Mouse (Mus musculus) ES-E14 (cell line): ENCODE results near the gene Chrne.

Experiments used
- CHD2 ChIP-seq: IDR thresholded peaks from 2 replicates; pipeline ENCODE4 v1.6.1; 2014; ENCODE audit warnings: mild to moderate bottlenecking, low read depth, low read length, inconsistent platforms
- HCFC1 ChIP-seq: IDR thresholded peaks from 2 replicates; pipeline ENCODE4 v1.6.1; 2012; ENCODE audit warnings: low read length, inconsistent platforms, borderline replicate concordance; ENCODE audit not compliant: insufficient read depth
- MAFK ChIP-seq: IDR thresholded peaks from 2 replicates; pipeline ENCODE4 v1.6.1; 2014; ENCODE audit warnings: mild to moderate bottlenecking, low read depth, low read length, inconsistent platforms; ENCODE audit not compliant: insufficient read depth
- ZNF384 ChIP-seq: IDR thresholded peaks from 2 replicates; pipeline ENCODE4 v1.6.1; 2012; ENCODE audit warnings: low read depth, low read length, inconsistent platforms

DNA sequence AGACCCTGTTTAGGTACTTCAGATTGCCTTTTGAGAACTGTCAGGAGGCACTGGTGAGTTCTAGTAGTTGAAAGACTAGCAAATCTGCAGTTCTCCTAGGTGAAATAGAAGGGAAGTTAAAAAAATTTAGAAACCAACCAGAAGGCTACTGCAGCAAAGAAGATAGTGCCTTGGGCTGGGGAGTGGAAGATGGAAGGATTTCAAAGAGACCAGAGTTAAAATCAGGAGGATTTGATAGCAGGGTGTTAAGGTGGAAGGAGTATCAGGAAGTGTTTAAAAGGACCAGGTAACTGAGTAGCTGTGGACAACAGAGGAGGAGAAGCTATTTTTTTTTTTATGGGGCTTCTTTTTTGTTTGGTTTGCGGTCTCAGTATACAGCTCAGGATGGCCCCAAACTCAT, 18.7 kb upstream of the Chrne start:
- no peak for TF ChIP-seq MAFK
- TF ChIP-seq ZNF384: no peak
- no peak for TF ChIP-seq HCFC1
- no peak for TF ChIP-seq CHD2
